Mouse (Mus musculus) B cell, adult 2 months (primary cell): ENCODE data around the gene Tmtc1.

Experiments
- DNase-seq, 2 experiments: peaks; one replicate each; pipeline ENCODE4 v3.0.0; 2022

Gene Tmtc1

GRCm38 (mm10) chr6:148443726-148444701 is at the start of gene Tmtc1:
Gene Tmtc1 (minus strand): TSS chr6:148444389.
- peak; percentile 30 to 36 for DNase-seq

GRCm38 (mm10) chr6:148491849-148492248 is 47.7 kb upstream of the Tmtc1 start:
- DNase-seq: no peak

GRCm38 (mm10) chr6:148486756-148487155 is 42.6 kb upstream of the Tmtc1 start:
- no peak for DNase-seq

GRCm38 (mm10) chr6:148481894-148482293 is 37.7 kb upstream of the Tmtc1 start:
- DNase-seq: no peak

- DNase-seq: no peak
These were observed 35.6 kb upstream of the Tmtc1 start for GRCm38 (mm10) chr6:148479671-148480237.

- no peak for DNase-seq
These were observed 34.2 kb upstream of the Tmtc1 start for GRCm38 (mm10) chr6:148478350-148478749.

- no peak for DNase-seq
These were observed 28.1 kb upstream of the Tmtc1 start for GRCm38 (mm10) chr6:148472289-148472688.

- DNase-seq: no peak
These were observed 23.8 kb upstream of the Tmtc1 start for GRCm38 (mm10) chr6:148467924-148468389.

GRCm38 (mm10) chr6:148467170-148467921 is 23.2 kb upstream of the Tmtc1 start:
- DNase-seq: no peak

- no peak for DNase-seq
These were observed 15.4 kb upstream of the Tmtc1 start for GRCm38 (mm10) chr6:148459636-148460035.

GRCm38 (mm10) chr6:148455470-148455869 is 11.3 kb upstream of the Tmtc1 start:
- no peak for DNase-seq

GRCm38 (mm10) chr6:148454740-148455139 is 10.6 kb upstream of the Tmtc1 start:
- DNase-seq: no peak

GRCm38 (mm10) chr6:148448151-148448550 is 4.0 kb upstream of the Tmtc1 start:
- no peak for DNase-seq

GRCm38 (mm10) chr6:148446113-148446512 is 1.9 kb upstream of the Tmtc1 start:
- no peak for DNase-seq

GRCm38 (mm10) chr6:148444796-148445195 is 607 bp upstream of the Tmtc1 start:
- DNase-seq: no peak

- peak in 1 of 2 experiments; percentile 4 for DNase-seq
These were observed 881 bp downstream of the Tmtc1 start for GRCm38 (mm10) chr6:148443291-148443725.

GRCm38 (mm10) chr6:148442671-148443290 is 1.4 kb downstream of the Tmtc1 start:
- DNase-seq: peak; percentile 4 to 6

GRCm38 (mm10) chr6:148441871-148442270 is 2.3 kb downstream of the Tmtc1 start:
- DNase-seq: no peak

GRCm38 (mm10) chr6:148439101-148439500 is 5.1 kb downstream of the Tmtc1 start:
- no peak for DNase-seq

- no peak for DNase-seq
These were observed 6.6 kb downstream of the Tmtc1 start for GRCm38 (mm10) chr6:148437565-148437964.

GRCm38 (mm10) chr6:148436441-148437001 is 7.7 kb downstream of the Tmtc1 start:
- peak; percentile 14 to 27 for DNase-seq

- DNase-seq: no peak
These were observed 22.6 kb downstream of the Tmtc1 start for GRCm38 (mm10) chr6:148421577-148421976.
